In the genomic region with DNA sequence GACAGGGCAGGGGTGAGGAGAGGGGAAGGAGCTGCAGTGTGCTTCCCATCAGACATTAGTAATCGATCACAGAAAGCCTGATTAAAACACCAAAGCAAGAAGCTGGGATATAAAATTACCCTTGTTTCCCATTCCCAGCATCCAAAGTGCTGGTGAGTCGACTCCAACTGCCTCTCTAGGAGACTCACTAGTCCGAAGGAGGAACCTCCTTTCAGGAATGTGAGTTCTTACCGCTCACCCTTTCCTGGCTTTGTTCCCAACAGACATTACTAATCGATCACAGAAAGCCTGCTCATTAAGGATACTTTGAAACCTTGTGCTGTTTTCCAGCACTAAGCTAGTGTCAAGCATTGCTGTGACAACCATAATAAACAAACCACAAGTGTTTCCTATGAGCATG, we compare ENCODE assay signal across 9 mouse cellular contexts.
A peak's percentile ranks its signal among the peaks of the same experiment; 100 is the strongest.
DNase-seq lines count a peak whose midpoint lies in the region; ATAC-seq and TF ChIP-seq lines count a peak whose summit lies in the region.
"Had no signal": no experiment of that assay in that cellular context is flagged by ENCODE, and none has a peak within 500 bp of the region (broad histone marks: within the 10 kb centered on the region; RNA-seq: fewer than 3 reads in every experiment).

No protein-coding gene starts in this region.

- no peak overlapping the region for H3K27ac ChIP-seq in liver, postnatal 0 days (ENCODE audit: low read depth)
- no peak overlapping the region for H3K27ac ChIP-seq in ES-E14 (ENCODE audit: insufficient read depth, low read depth, low read length, poor library complexity, severe bottlenecking)
- no peak overlapping the region for H3K27ac ChIP-seq in brown adipose tissue, adult 24 weeks (replicated peaks; ENCODE audit: low read depth, low read length)
- H3K27ac ChIP-seq: neural tube, embryonic 12.5 days had no signal

- no peaks in the 10 kb centered on the region for H3K27me3 ChIP-seq in liver, postnatal 0 days (ENCODE audit: insufficient read depth, low read length)

- TF ChIP-seq CTCF in liver, postnatal 0 days (IDR thresholded peaks at IDR 0.05; ENCODE audit: low read depth), result no peak

- 0 out of 2 replicates have a peak overlapping the region, but pooled peaks have one; percentile 14 for H3K4me2 ChIP-seq in liver, postnatal 0 days (ENCODE audit: low read depth, low read length)
- H3K4me2 ChIP-seq: neural tube, embryonic 12.5 days had no signal

- DNase-seq in liver, postnatal 0 days, result no peak
- no peak for DNase-seq in liver
- peak; percentile 55 for DNase-seq in ES-E14 (ENCODE audit: low read depth, low spot score)
- peak; percentile 56 for DNase-seq in kidney, postnatal 14 days
- no peak for DNase-seq in ovary, postnatal 10 days (ENCODE audit: low spot score)
- no peak for DNase-seq in heart, adult 8-10 months (ENCODE audit: low spot score)
- no peak for DNase-seq in adrenal gland, adult 18-20 months (ENCODE audit: low spot score in 2 of 2)

- 47% methylated on average over 5 of the region's 5 CpGs for WGBS in liver, postnatal 0 days (ENCODE audit: insufficient replicate concordance)

- no peaks in the 10 kb centered on the region for H3K9me3 ChIP-seq in liver, postnatal 0 days (ENCODE audit: low read length)
- no peaks in the 10 kb centered on the region for H3K9me3 ChIP-seq in ES-E14 (ENCODE audit: control insufficient read depth, insufficient read depth, low read depth, low read length)
- H3K9me3 ChIP-seq: neural tube, embryonic 12.5 days had no signal

- no peak for TF ChIP-seq EP300 in liver, postnatal 0 days (IDR thresholded peaks at IDR 0.05; ENCODE audit: low read depth)

- H3K9ac ChIP-seq in liver, postnatal 0 days (replicated peaks), result no peak overlapping the region
- no peak overlapping the region for H3K9ac ChIP-seq in ES-E14 (ENCODE audit: insufficient read depth, low read depth, low read length, poor library complexity, severe bottlenecking)
- H3K9ac ChIP-seq: neural tube, embryonic 12.5 days had no signal

- no peak for ATAC-seq in liver, postnatal 0 days

- H3K4me1 ChIP-seq in liver, postnatal 0 days (ENCODE audit: insufficient read depth), result no peaks in the 10 kb centered on the region
- H3K4me1 ChIP-seq in ES-E14 (ENCODE audit: control insufficient read depth in 2 of 2, insufficient read depth in 2 of 2, low read length in 2 of 2, poor library complexity in 1 of 2), result peaks cover 0 to 3% of the 10 kb centered on the region in 2 experiments; a peak in 3 of 4 replicates
- peaks cover 13% of the 10 kb centered on the region for H3K4me1 ChIP-seq in brown adipose tissue, adult 24 weeks (ENCODE audit: control insufficient read depth, insufficient read depth, insufficient read length, low read length)

- H3K4me3 ChIP-seq in liver, postnatal 0 days (ENCODE audit: low read depth, low read length), result no peak overlapping the region
- H3K4me3 ChIP-seq in ES-E14 (ENCODE audit: insufficient read depth in 1 of 2, low read depth in 1 of 2, low read length in 2 of 2, poor library complexity in 1 of 2, severe bottlenecking in 1 of 2), result peak overlapping the region in 1 of 2 experiments; percentile 74; a peak in 2 of 4 replicates
- 0 out of 2 replicates have a peak overlapping the region, but pooled peaks have one; percentile 13 for H3K4me3 ChIP-seq in brown adipose tissue, adult 24 weeks (ENCODE audit: insufficient read depth, low read depth, low read length)
- H3K4me3 ChIP-seq: neural tube, embryonic 12.5 days had no signal

- no peaks in the 10 kb centered on the region for H3K36me3 ChIP-seq in liver, postnatal 0 days (replicated peaks; ENCODE audit: insufficient read depth, low read length)
- H3K36me3 ChIP-seq in ES-E14 (ENCODE audit: control insufficient read depth, insufficient read depth, low read length, poor library complexity, severe bottlenecking), result no peaks in the 10 kb centered on the region
- H3K36me3 ChIP-seq: neural tube, embryonic 12.5 days had no signal

- in situ Hi-C loops in ES-E14 (cut with MboI; ENCODE audit: low sequenced_read_pairs in 2 of 2, unreplicated experiment in 2 of 2), result no loop called here

TF ChIP-seq in ES-E14, 5 proteins besides CTCF, POLR2A, EP300 and RAD21:
- no peak for TF ChIP-seq ZC3H11A (IDR thresholded peaks at IDR 0.05; ENCODE audit: borderline replicate concordance, low read depth, low read length)
- TF ChIP-seq HCFC1 (IDR thresholded peaks at IDR 0.05; ENCODE audit: borderline replicate concordance, insufficient read depth, low read length), result no peak
- TF ChIP-seq MAFK (IDR thresholded peaks at IDR 0.05; ENCODE audit: insufficient read depth, low read depth, low read length), result no peak
- no peak for TF ChIP-seq CHD2 (IDR thresholded peaks at IDR 0.05; ENCODE audit: low read depth, low read length)
- no peak for TF ChIP-seq ZNF384 (IDR thresholded peaks at IDR 0.05; ENCODE audit: low read depth, low read length)

Comparison
In these comparisons a context has a peak if more than half of its experiments do, and no peak if none do; other contexts are left out.
1. DNase-seq: peak in ES-E14 (single experiment) and kidney, postnatal 14 days (single experiment); none in liver, postnatal 0 days (single experiment), liver (single experiment), ovary, postnatal 10 days (single experiment), heart, adult 8-10 months (single experiment) and adrenal gland, adult 18-20 months (0 of 2).